Mouse (Mus musculus) MEL-GATA-1-ER (cell line): ENCODE results near the gene Gatc.

Experiments
- DNase-seq: peaks from one replicate; pipeline ENCODE4 v3.0.0-alpha.2; 2012; ENCODE audit warnings: low read depth; ENCODE audit errors: extremely low read depth

The Gatc gene

GRCm38 (mm10) chr5:115284735-115285134 lies 56.2 kb downstream of the Gatc start:
- no peak for DNase-seq
